Mouse (Mus musculus): ENCODE measurements around the gene Cyth2. TPM values are rescaled to one million over a fixed set of nuclear protein-coding genes. Genes with fewer than 3 reads are reported as not detected.

Cyth2 gene
- polyA plus RNA-seq, 1 experiment from 2014 or later, result 106 TPM

GRCm38 (mm10) chr7:45820913-45821312 lies 6.5 kb upstream of the Cyth2 start:
- Histone ChIP-seq H3K27ac (replicated peaks; ENCODE audit: low read depth, low read length) (no peak overlapping the region), H3K4me2 (ENCODE audit: low read depth, low read length) (no peak overlapping the region), H3K27me3 (replicated peaks; ENCODE audit: control insufficient read depth, insufficient read depth, low read length) (no peaks in the 10 kb centered on the region; the same call in 1 of the 2 replicates), H3K9me3 (ENCODE audit: control insufficient read depth, low read length) (no peaks in the 10 kb centered on the region), H3K36me3 (ENCODE audit: control insufficient read depth, insufficient read depth, low read length) (peaks cover 36% of the 10 kb centered on the region), H3K4me1 (ENCODE audit: control insufficient read depth, insufficient read depth, low read length) (no peaks in the 10 kb centered on the region), H3K9ac (ENCODE audit: low read depth, low read length) (no peak overlapping the region), H3K4me3 (ENCODE audit: low read depth, low read length) (no peak overlapping the region)
- ATAC-seq (ENCODE audit: low read depth) (no peak), DNase-seq (ENCODE audit: low spot score) (no peak)

DNA sequence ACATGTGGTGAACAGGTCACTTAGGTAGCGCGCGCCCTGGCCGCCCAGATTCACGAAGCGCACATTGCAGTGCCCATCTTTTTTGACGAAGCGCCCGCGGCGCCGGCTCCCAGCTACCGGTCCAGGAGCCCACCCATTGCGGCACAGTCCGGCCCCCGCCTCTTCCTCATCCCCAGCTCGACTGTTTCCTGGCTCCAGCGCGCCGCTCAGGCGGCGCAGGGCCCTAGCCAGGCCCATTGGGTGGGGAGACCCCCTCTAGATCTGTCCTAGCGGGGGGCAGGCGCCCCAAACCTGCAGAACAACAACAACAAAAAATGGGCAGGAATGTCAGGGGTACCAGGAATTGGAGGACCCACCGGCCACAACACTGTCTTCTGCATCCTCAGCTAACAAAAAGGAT lies 5.5 kb upstream of the Cyth2 start:
- WGBS, result 11% methylated on average over 15 of the region's 25 CpGs
- DNase-seq (ENCODE audit: low spot score), result no peak
- Histone ChIP-seq H3K9ac (ENCODE audit: low read depth, low read length) (peak overlapping the region; percentile 30; the same call in 1 of the 2 replicates), H3K4me1 (ENCODE audit: control insufficient read depth, insufficient read depth, low read length) (peaks cover 4% of the 10 kb centered on the region; the same call in 1 of the 2 replicates), H3K4me3 (ENCODE audit: low read depth, low read length) (peak overlapping the region; percentile 13), H3K36me3 (ENCODE audit: control insufficient read depth, insufficient read depth, low read length) (peaks cover 25% of the 10 kb centered on the region), H3K27ac (replicated peaks; ENCODE audit: low read depth, low read length) (no peak overlapping the region), H3K4me2 (ENCODE audit: low read depth, low read length) (peak overlapping the region; percentile 41), H3K27me3 (replicated peaks; ENCODE audit: control insufficient read depth, insufficient read depth, low read length) (no peaks in the 10 kb centered on the region; the same call in 1 of the 2 replicates), H3K9me3 (ENCODE audit: control insufficient read depth, low read length) (no peaks in the 10 kb centered on the region)
- ATAC-seq (ENCODE audit: low read depth), result no peak

DNA sequence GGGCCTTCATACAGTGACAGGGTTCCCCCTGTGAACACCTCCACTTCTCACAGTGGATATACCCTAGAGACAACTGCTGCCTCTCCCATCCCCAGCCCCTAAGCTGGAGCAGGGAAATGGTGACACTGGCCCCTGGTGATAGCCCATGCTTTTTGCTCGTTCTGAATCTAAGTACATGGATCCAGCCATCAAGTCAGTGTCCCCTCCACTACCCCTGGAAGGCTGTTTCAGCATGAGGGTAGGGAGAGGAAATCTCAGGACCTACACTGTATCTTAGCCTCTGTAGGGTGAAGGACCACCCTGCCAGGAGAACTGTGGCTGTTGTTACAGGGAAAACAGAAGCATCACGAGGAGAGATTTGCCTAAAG lies 1.6 kb upstream of the Cyth2 start:
- Histone ChIP-seq H3K27ac (replicated peaks; ENCODE audit: low read depth, low read length) (no peak overlapping the region), H3K4me3 (ENCODE audit: low read depth, low read length) (no peak overlapping the region), H3K9ac (ENCODE audit: low read depth, low read length) (no peak overlapping the region), H3K27me3 (replicated peaks; ENCODE audit: control insufficient read depth, insufficient read depth, low read length) (no peaks in the 10 kb centered on the region; the same call in 1 of the 2 replicates), H3K4me1 (ENCODE audit: control insufficient read depth, insufficient read depth, low read length) (peaks cover 13% of the 10 kb centered on the region), H3K36me3 (ENCODE audit: control insufficient read depth, insufficient read depth, low read length) (peaks cover 19% of the 10 kb centered on the region), H3K4me2 (ENCODE audit: low read depth, low read length) (no peak overlapping the region), H3K9me3 (ENCODE audit: control insufficient read depth, low read length) (no peaks in the 10 kb centered on the region)
- no peak for DNase-seq (ENCODE audit: low spot score)
- 54% methylated on average over 2 of the region's 2 CpGs for WGBS
- ATAC-seq (ENCODE audit: low read depth), result no peak

DNA sequence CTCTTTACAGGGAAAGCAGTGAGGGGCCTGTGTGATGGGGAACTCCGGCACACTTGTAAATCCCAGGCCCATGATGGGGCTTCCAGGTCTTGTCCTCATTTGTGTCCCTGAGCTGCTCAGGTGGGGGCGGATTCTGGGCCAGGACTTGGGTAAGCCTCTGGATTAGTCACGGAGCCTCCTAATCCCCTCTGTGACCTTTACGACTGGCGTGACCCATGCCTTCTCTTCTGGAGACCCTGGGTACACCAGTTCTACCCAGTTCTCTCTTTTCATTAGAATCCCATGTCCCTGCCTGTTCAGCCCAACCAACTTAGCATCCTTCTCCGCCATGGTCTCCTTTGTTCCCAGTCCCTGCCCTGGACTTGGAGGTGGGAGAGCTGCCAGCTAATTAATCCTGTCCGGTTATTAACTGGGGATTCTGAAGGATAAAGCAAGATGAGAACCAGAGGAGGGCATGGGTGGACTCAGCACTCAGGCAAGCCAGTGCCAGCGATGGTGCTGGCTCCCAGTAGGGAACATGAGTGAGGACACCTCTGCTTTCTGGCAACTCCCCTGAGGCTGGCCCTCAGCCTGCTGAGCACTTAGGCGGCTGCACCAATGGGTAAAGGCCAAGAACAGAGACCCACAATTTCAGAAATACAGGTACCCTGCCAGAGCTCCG lies 1.1 kb upstream of the Cyth2 start:
- H3K4me3 ChIP-seq (ENCODE audit: low read depth, low read length), result no peak overlapping the region
- 45% methylated on average over 10 of the region's 10 CpGs for WGBS
- no peak for DNase-seq (ENCODE audit: low spot score)
- H3K9ac ChIP-seq (ENCODE audit: low read depth, low read length), result no peak overlapping the region
- no peaks in the 10 kb centered on the region; the same call in 1 of the 2 replicates for H3K27me3 ChIP-seq (replicated peaks; ENCODE audit: control insufficient read depth, insufficient read depth, low read length)
- H3K36me3 ChIP-seq (ENCODE audit: control insufficient read depth, insufficient read depth, low read length), result peaks cover 24% of the 10 kb centered on the region
- H3K4me2 ChIP-seq (ENCODE audit: low read depth, low read length), result peak overlapping the region; percentile 70
- no peaks in the 10 kb centered on the region for H3K9me3 ChIP-seq (ENCODE audit: control insufficient read depth, low read length)
- ATAC-seq (ENCODE audit: low read depth), result no peak
- peak overlapping the region; percentile 54; the same call in 1 of the 2 replicates for H3K27ac ChIP-seq (replicated peaks; ENCODE audit: low read depth, low read length)
- peaks cover 13% of the 10 kb centered on the region for H3K4me1 ChIP-seq (ENCODE audit: control insufficient read depth, insufficient read depth, low read length)

DNA sequence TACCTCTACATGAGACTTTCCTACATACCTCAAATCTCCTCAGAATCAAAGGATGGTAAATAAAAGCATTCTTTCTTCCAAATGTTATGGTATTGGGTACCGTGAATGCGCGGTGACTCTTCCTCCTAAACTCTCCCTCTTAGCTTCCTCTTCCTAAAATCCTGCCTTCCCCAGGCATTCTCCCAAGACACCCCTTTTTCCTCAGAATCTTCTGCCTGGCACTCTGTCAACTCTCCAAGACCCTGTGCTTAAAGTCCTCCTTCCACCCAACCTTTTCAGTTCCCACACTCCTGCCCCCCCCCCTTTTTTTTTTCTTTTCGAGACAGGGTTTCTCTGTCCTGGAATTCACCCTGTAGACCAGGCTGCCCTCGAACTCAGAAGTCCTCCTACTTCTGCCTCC lies 460 bp upstream of the Cyth2 start:
- peaks cover 13% of the 10 kb centered on the region for H3K4me1 ChIP-seq (ENCODE audit: control insufficient read depth, insufficient read depth, low read length)
- DNase-seq (ENCODE audit: low spot score) (no peak), ATAC-seq (ENCODE audit: low read depth) (no peak)
- no peaks in the 10 kb centered on the region for H3K9me3 ChIP-seq (ENCODE audit: control insufficient read depth, low read length)
- no peak overlapping the region for H3K9ac ChIP-seq (ENCODE audit: low read depth, low read length)
- H3K36me3 ChIP-seq (ENCODE audit: control insufficient read depth, insufficient read depth, low read length), result peaks cover 30% of the 10 kb centered on the region
- WGBS, result 4% methylated on average over 5 of the region's 5 CpGs
- peak overlapping the region; percentile 33 for H3K4me3 ChIP-seq (ENCODE audit: low read depth, low read length)
- peak overlapping the region; percentile 54; the same call in 1 of the 2 replicates for H3K27ac ChIP-seq (replicated peaks; ENCODE audit: low read depth, low read length)
- H3K27me3 ChIP-seq (replicated peaks; ENCODE audit: control insufficient read depth, insufficient read depth, low read length), result no peaks in the 10 kb centered on the region
- H3K4me2 ChIP-seq (ENCODE audit: low read depth, low read length), result peak overlapping the region; percentile 70

DNA sequence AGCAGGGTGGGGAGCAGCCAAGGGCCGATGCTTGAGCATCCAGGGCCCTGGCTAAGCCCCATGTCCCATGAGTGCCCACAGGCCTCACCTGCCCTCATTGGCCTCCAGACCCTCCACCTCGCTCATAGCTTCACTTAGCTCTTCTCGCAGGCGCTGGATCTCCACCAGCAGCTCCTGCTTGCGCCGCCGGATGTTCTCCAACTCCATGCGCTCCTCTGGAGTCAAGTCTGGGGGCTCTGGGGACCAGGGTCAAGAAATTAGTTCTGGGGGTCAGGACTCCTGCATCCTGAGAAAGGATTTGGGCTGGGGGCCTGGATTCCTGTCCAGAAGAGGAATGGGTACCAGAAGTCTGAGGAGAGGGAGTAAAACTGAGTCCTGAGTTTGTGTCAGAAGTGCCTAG lies 1.5 kb downstream of the Cyth2 start:
- Histone ChIP-seq H3K9ac (ENCODE audit: low read depth, low read length) (peak overlapping the region; percentile 100), H3K4me1 (ENCODE audit: control insufficient read depth, insufficient read depth, low read length) (peaks cover 13% of the 10 kb centered on the region), H3K27me3 (replicated peaks; ENCODE audit: control insufficient read depth, insufficient read depth, low read length) (no peaks in the 10 kb centered on the region), H3K27ac (replicated peaks; ENCODE audit: low read depth, low read length) (peak overlapping the region; percentile 100; the same call in 1 of the 2 replicates), H3K4me3 (ENCODE audit: low read depth, low read length) (peak overlapping the region; percentile 96), H3K36me3 (ENCODE audit: control insufficient read depth, insufficient read depth, low read length) (peaks cover 50% of the 10 kb centered on the region), H3K9me3 (ENCODE audit: control insufficient read depth, low read length) (no peaks in the 10 kb centered on the region), H3K4me2 (ENCODE audit: low read depth, low read length) (peak overlapping the region; percentile 67)
- no peak for DNase-seq (ENCODE audit: low spot score)
- no peak for ATAC-seq (ENCODE audit: low read depth)
- 74% methylated on average over 8 of the region's 8 CpGs for WGBS

- Histone ChIP-seq H3K4me3 (ENCODE audit: low read depth, low read length) (no peak overlapping the region), H3K27me3 (replicated peaks; ENCODE audit: control insufficient read depth, insufficient read depth, low read length) (no peaks in the 10 kb centered on the region), H3K4me2 (ENCODE audit: low read depth, low read length) (no peak overlapping the region), H3K36me3 (ENCODE audit: control insufficient read depth, insufficient read depth, low read length) (peaks cover 65% of the 10 kb centered on the region), H3K9me3 (ENCODE audit: control insufficient read depth, low read length) (no peaks in the 10 kb centered on the region), H3K4me1 (ENCODE audit: control insufficient read depth, insufficient read depth, low read length) (peaks cover 7% of the 10 kb centered on the region), H3K9ac (ENCODE audit: low read depth, low read length) (no peak overlapping the region), H3K27ac (replicated peaks; ENCODE audit: low read depth, low read length) (no peak overlapping the region)
- no peak for DNase-seq (ENCODE audit: low spot score)
- no peak for ATAC-seq (ENCODE audit: low read depth)
- 91% methylated on average over 13 of the region's 14 CpGs for WGBS
These were observed 4.9 kb downstream of the Cyth2 start for GRCm38 (mm10) chr7:45809276-45810075.

DNA sequence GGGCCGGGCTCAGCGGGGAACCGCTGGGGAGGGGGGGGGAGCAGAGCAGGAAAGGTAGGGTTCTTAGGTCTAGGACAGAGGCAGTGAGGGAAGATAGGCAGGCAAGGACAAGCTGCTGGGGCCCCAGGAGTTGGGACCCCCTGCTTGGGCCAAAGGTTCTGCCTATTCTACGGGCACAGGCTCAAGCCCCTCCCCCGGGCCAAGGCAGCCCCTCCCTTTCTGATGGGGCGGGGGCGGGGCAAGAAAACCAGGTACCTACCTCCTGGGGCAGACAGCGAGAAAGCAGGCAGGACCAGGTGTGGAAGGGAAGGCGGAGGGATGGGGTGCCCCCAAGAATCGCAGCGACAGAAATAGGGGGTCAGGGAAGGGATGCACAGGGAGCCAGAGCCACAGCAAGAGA lies 5.9 kb downstream of the Cyth2 start:
- Histone ChIP-seq H3K9me3 (ENCODE audit: control insufficient read depth, low read length) (no peaks in the 10 kb centered on the region), H3K27me3 (replicated peaks; ENCODE audit: control insufficient read depth, insufficient read depth, low read length) (no peaks in the 10 kb centered on the region), H3K4me3 (ENCODE audit: low read depth, low read length) (no peak overlapping the region), H3K9ac (ENCODE audit: low read depth, low read length) (no peak overlapping the region), H3K36me3 (ENCODE audit: control insufficient read depth, insufficient read depth, low read length) (peaks cover 65% of the 10 kb centered on the region), H3K4me1 (ENCODE audit: control insufficient read depth, insufficient read depth, low read length) (peaks cover 7% of the 10 kb centered on the region), H3K4me2 (ENCODE audit: low read depth, low read length) (no peak overlapping the region), H3K27ac (replicated peaks; ENCODE audit: low read depth, low read length) (no peak overlapping the region)
- DNase-seq (ENCODE audit: low spot score) (no peak), ATAC-seq (ENCODE audit: low read depth) (no peak)
- 56% methylated on average over 9 of the region's 11 CpGs for WGBS
